Mouse (Mus musculus): ENCODE measurements around the gene Gm19426. TPM values are rescaled to one million over a fixed set of nuclear protein-coding genes. Genes with fewer than 3 reads are reported as not detected.

Gene Gm19426
- polyA plus RNA-seq, 1 experiment from 2014 or later = 10.2 TPM

DNA sequence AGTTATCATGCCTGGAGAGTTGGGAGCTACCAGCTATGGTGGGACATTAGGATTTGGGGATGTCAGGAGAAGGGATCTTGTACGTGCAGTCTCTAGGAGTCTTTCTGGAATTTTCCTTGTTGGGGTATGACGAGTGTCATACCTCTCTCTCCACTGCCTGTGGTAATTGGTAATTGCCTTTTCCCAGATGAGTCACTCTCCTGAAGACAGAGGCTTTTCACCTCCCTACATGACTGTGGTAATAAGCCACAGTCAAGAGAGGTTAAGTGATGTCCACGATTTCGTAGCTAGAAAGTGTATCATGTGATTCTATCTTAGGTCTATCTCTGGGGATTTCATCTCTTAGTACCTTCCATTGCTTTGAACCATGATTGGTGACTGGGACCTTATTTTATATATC, 29.0 kb upstream of the Gm19426 start:
- no peak for ATAC-seq (ENCODE audit: low FRiP score)
- WGBS = 87% methylated on average over 4 of the region's 4 CpGs
- H3K27ac ChIP-seq = no peak overlapping the region

DNA sequence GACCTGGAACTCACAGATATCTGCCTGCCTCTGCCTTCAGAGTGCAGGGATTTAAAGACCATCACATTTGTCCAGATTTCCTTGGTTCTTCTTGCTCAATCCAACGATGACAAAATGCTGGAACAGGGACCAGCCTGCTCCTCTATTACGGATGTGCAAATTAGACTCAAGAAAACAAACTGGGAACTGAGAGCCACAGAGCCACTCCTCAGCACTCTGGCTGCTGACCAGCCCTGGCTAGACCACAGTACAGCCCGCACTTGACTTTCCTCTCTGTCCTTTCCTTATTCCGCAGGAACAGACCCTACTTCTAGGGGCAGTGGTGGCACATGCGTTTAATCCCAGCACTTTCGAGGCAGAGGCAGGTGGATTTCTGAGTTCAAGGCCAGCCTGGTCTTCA, 27.0 kb upstream of the Gm19426 start:
- ATAC-seq (ENCODE audit: low FRiP score) = no peak
- H3K4me3 ChIP-seq (replicated peaks) = no peak overlapping the region
- H3K9ac ChIP-seq = no peak overlapping the region
- H3K36me3 ChIP-seq (replicated peaks) = no peaks in the 10 kb centered on the region
- H3K27ac ChIP-seq = no peak overlapping the region
- H3K9me3 ChIP-seq = no peaks in the 10 kb centered on the region
- WGBS = 80% methylated on average over 6 of the region's 6 CpGs
- peaks cover 18% of the 10 kb centered on the region for H3K4me1 ChIP-seq
- H3K4me2 ChIP-seq = no peak overlapping the region
- no peaks in the 10 kb centered on the region for H3K27me3 ChIP-seq

More for the DNA sequence above, 29.0 kb upstream of the Gm19426 start:
- H3K9me3 ChIP-seq = no peaks in the 10 kb centered on the region
- peaks cover 19% of the 10 kb centered on the region for H3K4me1 ChIP-seq
- H3K4me2 ChIP-seq = no peak overlapping the region
- no peak overlapping the region for H3K9ac ChIP-seq
- no peaks in the 10 kb centered on the region for H3K36me3 ChIP-seq (replicated peaks)
- no peak overlapping the region for H3K4me3 ChIP-seq (replicated peaks)
- no peaks in the 10 kb centered on the region for H3K27me3 ChIP-seq

DNA sequence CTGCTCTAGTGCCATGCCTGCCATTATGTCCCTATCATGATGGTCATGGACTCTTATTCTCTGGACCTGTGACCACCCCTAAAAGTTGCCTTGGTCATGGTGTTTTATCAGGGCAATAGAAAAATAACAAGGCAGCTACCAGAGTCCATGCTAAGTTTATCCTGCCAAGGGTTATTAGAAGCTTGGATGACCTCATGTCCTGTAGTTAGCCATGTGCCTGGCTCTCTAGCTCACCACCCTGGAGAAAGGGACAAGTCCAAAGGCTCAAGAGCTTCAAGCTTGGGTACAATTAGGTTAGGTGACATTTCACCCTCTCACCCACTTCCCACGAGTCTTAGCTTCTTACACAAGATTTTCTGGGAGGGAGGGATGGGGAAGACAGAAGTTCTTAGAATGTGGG, 19.4 kb upstream of the Gm19426 start:
- ATAC-seq (ENCODE audit: low FRiP score) = no peak
- H3K9me3 ChIP-seq = no peaks in the 10 kb centered on the region
- H3K9ac ChIP-seq = no peak overlapping the region
- no peak overlapping the region for H3K27ac ChIP-seq
- 60% methylated on average over 1 of the region's 1 CpGs for WGBS
- no peaks in the 10 kb centered on the region for H3K27me3 ChIP-seq
- H3K4me1 ChIP-seq = peaks cover 5% of the 10 kb centered on the region; the same call in 1 of the 2 replicates
- no peak overlapping the region for H3K4me3 ChIP-seq (replicated peaks)
- no peaks in the 10 kb centered on the region for H3K36me3 ChIP-seq (replicated peaks)
- no peak overlapping the region for H3K4me2 ChIP-seq

DNA sequence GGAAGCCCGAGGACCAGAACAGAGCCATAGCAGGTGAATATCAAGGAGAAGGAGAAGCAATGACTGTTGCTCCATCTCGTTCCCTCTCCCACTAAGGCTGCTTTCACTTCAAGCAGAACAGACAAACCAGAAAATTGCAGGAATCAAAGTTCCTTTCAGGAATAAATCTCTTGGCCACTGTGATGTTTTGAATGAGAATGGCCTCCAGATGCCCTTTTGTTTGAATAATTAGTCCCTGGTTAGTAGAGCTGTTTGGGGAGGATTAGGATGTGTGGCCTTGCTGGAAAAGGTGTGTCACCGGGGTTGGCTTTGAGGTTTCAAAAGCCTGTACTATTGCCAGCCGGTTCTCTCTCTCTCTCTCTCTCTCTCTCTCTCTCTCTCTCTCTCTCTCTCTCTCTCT, 18.8 kb upstream of the Gm19426 start:
- H3K36me3 ChIP-seq (replicated peaks) = no peaks in the 10 kb centered on the region
- H3K27me3 ChIP-seq = no peaks in the 10 kb centered on the region
- H3K9ac ChIP-seq = no peak overlapping the region
- H3K4me2 ChIP-seq = no peak overlapping the region
- peaks cover 5% of the 10 kb centered on the region; the same call in 1 of the 2 replicates for H3K4me1 ChIP-seq
- no peak overlapping the region for H3K27ac ChIP-seq
- no peak for ATAC-seq (ENCODE audit: low FRiP score)
- 27% methylated on average over 4 of the region's 4 CpGs for WGBS
- H3K9me3 ChIP-seq = no peaks in the 10 kb centered on the region
- H3K4me3 ChIP-seq (replicated peaks) = no peak overlapping the region

DNA sequence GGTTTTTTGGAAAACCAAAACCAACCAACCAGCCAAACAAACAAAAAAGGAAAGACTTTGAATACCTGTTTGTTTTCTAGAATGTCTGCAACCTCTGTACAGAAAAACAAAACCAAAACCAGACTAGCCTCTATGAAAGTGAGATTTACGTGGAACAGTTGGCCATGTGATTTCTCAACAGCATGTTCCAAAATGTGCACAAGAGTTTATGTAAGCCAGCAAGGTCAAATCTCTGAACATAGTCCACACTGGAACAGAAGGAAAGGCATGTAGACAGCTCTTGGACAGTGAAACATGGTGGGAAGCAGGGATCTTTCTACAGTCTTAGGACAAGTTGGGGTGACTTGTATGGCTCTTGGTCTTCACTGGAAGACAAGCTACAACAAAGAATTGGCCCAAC, 18.4 kb upstream of the Gm19426 start:
- WGBS = 91% methylated on average over 1 of the region's 1 CpGs
- Histone ChIP-seq H3K4me2 (no peak overlapping the region), H3K4me3 (replicated peaks) (no peak overlapping the region), H3K4me1 (peaks cover 5% of the 10 kb centered on the region; the same call in 1 of the 2 replicates), H3K9ac (no peak overlapping the region), H3K27me3 (no peaks in the 10 kb centered on the region), H3K9me3 (no peaks in the 10 kb centered on the region), H3K36me3 (replicated peaks) (no peaks in the 10 kb centered on the region), H3K27ac (no peak overlapping the region)
- ATAC-seq (ENCODE audit: low FRiP score) = no peak

DNA sequence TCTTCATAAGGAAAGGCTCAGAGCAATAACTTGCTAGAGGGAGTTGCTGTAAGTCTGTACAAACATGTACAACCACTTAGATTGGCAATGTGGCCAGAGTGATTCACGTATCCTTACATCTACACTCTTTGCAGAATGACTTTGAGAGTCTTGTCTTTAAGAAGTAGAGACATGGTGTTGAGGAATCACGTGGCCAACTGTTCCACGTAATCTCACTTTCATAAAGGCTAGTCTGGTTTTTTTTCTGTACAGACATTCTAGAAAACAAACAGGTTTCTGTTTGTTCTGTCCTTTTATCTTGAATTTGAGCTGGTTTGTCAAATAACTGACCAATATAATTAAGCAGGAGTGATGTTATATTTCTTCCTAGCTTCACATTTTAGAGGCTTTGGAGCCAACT, 17.9 kb upstream of the Gm19426 start:
- 92% methylated on average over 3 of the region's 3 CpGs for WGBS
- H3K9ac ChIP-seq = no peak overlapping the region
- H3K9me3 ChIP-seq = no peaks in the 10 kb centered on the region
- no peak overlapping the region for H3K4me3 ChIP-seq (replicated peaks)
- ATAC-seq (ENCODE audit: low FRiP score) = no peak
- H3K27ac ChIP-seq = no peak overlapping the region
- no peak overlapping the region for H3K4me2 ChIP-seq
- peaks cover 5% of the 10 kb centered on the region; the same call in 1 of the 2 replicates for H3K4me1 ChIP-seq
- H3K27me3 ChIP-seq = no peaks in the 10 kb centered on the region
- H3K36me3 ChIP-seq (replicated peaks) = no peaks in the 10 kb centered on the region

DNA sequence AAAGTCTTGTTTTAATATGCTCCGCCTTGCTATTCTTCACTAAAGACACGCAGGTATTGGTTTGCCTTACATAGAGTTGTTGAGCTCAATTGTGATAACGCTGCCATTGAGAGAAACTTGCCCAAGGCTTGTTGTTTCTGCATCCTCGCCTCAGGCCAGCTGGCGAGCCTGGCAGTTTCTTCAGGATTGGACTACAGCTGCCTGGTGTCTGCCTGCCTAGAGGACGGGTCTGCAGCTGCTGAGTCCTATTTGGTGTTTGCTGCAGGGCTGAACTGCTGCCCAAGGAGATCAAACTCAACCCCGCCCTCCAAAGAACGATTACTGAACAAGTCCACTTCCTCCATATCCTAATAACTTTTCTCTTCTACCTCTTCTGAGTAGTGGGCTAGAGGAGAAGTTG, 17.3 kb upstream of the Gm19426 start:
- Histone ChIP-seq H3K27me3 (no peaks in the 10 kb centered on the region), H3K4me2 (no peak overlapping the region), H3K4me3 (replicated peaks) (no peak overlapping the region), H3K9me3 (no peaks in the 10 kb centered on the region), H3K4me1 (peaks cover 5% of the 10 kb centered on the region; the same call in 1 of the 2 replicates), H3K36me3 (replicated peaks) (no peaks in the 10 kb centered on the region), H3K9ac (no peak overlapping the region), H3K27ac (no peak overlapping the region)
- WGBS = 77% methylated on average over 8 of the region's 8 CpGs
- ATAC-seq (ENCODE audit: low FRiP score) = no peak

DNA sequence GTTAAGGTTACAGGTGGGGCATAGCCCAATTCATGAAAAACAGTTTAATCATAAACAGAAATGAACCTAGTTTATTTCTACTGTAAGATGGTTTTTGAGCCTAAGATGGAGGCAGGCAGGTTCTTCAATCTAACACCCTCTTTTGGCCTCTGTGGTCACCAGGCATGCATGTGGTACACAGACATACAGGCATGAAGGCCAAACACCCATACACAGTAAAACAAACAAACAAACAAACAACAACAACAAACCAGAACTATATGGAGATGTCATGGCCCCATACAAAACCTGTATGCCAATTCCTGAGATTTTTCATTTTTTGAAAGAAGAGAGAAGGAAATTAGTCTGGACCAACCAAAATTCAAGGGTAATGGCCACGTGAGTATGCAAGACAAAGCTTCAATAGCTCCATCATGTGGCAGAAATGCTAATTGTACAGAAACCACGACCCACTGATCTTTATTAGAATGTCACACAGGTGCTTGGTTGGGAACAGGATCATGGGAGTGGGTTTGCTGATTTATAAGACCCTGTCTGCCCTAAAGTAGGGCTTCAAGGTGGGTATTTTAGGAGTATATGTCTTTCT, 15.2 kb upstream of the Gm19426 start:
- H3K36me3 ChIP-seq (replicated peaks) = no peaks in the 10 kb centered on the region
- H3K27me3 ChIP-seq = no peaks in the 10 kb centered on the region
- H3K4me2 ChIP-seq = no peak overlapping the region
- H3K4me1 ChIP-seq = peaks cover 5% of the 10 kb centered on the region; the same call in 1 of the 2 replicates
- WGBS = under 1% methylated on average over 2 of the region's 2 CpGs
- no peak overlapping the region for H3K4me3 ChIP-seq (replicated peaks)
- ATAC-seq (ENCODE audit: low FRiP score) = peak; percentile 69
- no peak overlapping the region for H3K27ac ChIP-seq
- H3K9ac ChIP-seq = no peak overlapping the region
- no peaks in the 10 kb centered on the region for H3K9me3 ChIP-seq

DNA sequence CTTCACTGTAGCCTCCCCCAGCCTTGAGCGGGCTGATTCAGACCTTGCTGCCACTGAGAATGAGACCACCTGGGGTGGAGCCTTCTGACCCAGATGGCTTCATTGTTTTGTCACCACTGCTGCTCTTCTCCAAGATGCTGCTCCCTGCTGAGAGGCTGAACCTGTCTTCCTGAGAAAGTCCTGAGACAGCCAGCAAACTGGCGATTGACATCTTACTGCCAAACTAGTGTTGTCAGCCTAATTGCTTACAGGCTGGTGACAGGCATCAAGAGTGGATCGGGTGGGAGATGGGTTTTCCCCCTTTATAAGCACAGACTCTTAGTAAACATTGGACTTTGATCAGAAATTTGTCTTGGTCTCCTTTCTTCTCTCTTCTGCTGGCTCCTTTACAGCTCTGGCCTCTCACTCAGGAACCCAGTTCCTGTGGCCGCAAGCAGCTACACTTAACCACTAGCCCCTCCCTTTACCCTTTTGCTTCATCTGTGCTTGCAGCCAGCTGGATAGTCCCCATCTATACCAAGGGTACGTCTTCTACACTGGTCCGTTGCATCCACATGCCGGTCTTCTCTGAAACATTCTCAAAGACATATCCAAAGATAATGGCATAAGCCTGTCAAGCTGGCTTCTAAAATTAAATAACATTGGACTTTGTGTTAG, 13.7 kb upstream of the Gm19426 start:
- Histone ChIP-seq H3K27ac (no peak overlapping the region), H3K4me3 (replicated peaks) (no peak overlapping the region), H3K4me1 (peaks cover 1% of the 10 kb centered on the region; the same call in 1 of the 2 replicates), H3K9ac (no peak overlapping the region), H3K36me3 (replicated peaks) (no peaks in the 10 kb centered on the region), H3K9me3 (no peaks in the 10 kb centered on the region), H3K27me3 (no peaks in the 10 kb centered on the region), H3K4me2 (no peak overlapping the region)
- WGBS = 59% methylated on average over 7 of the region's 7 CpGs
- no peak for ATAC-seq (ENCODE audit: low FRiP score)

DNA sequence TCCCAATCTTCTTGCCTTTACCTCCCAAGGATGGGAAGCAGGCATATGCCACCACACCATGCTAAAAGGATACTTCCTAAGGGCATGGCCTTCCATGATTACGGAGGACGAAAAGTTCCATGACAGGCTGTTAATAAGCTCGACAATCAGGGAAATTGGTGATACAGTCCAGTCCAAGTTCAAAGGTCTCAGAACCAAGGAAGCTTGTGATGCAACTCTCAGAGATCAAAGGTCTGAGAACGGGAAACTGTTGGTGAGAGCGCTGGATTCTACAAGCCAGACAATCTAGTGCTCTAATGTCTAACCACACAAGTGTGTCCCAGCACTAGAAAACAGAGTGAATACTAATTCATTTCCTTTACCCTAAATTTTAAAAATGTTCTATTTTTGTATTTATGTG, 12.8 kb upstream of the Gm19426 start:
- WGBS = 88% methylated on average over 5 of the region's 5 CpGs
- Histone ChIP-seq H3K4me1 (no peaks in the 10 kb centered on the region), H3K4me2 (no peak overlapping the region), H3K9me3 (no peaks in the 10 kb centered on the region), H3K27me3 (no peaks in the 10 kb centered on the region), H3K36me3 (replicated peaks) (no peaks in the 10 kb centered on the region), H3K9ac (no peak overlapping the region), H3K4me3 (replicated peaks) (no peak overlapping the region), H3K27ac (no peak overlapping the region)
- no peak for ATAC-seq (ENCODE audit: low FRiP score)

DNA sequence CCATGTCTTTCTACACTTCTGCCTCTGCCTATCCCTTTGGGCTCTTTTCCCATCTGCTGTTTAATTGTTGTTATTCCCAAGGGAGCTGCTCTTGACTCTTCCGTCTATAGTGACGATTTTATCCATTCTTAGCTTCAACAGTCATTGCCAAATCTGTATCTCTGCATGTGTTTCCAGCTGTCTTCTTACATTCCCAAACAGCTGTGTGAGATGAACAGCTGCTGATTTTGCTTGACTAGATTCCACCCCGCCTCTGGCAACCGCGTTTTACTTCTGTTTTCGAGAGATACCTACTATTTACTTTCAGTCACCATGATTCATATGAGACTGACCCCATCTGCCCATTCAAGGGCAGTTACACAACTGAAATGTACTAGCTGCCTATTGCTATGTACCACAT, 6.7 kb upstream of the Gm19426 start:
- H3K4me3 ChIP-seq (replicated peaks) = no peak overlapping the region

DNA sequence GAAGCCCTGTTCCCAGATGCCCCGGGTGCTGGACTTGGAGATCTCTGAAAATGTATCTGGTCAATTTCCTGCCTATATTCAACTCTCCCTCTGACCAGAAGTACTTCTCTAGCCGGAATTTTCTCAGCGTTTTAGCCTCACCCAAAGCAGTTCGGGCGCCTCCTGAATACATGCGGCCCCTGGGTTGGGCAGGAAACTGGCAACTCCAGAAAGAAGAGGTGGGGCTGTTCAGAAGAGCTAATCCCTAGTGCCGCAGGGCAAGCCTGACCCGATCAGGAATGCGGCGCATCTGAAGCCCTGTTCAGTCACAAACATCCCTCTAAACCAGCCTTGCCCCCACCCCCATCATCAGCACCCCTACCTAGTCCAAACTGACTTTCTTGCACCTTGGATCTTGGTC, 671 bp upstream of the Gm19426 start:
- Histone ChIP-seq H3K4me2 (peak overlapping the region; percentile 91), H3K36me3 (replicated peaks) (peaks cover 11% of the 10 kb centered on the region), H3K4me1 (peaks cover 39% of the 10 kb centered on the region), H3K4me3 (replicated peaks) (peak overlapping the region; percentile 88), H3K9me3 (no peaks in the 10 kb centered on the region), H3K27ac (peak overlapping the region; percentile 99), H3K9ac (peak overlapping the region; percentile 98), H3K27me3 (no peaks in the 10 kb centered on the region)
- WGBS = under 1% methylated on average over 10 of the region's 10 CpGs
- ATAC-seq (ENCODE audit: low FRiP score) = peak; percentile 22; the same call in 1 of the 2 replicates

More for the DNA sequence above, 6.7 kb upstream of the Gm19426 start:
- H3K27ac ChIP-seq = no peak overlapping the region
- H3K4me2 ChIP-seq = no peak overlapping the region
- no peaks in the 10 kb centered on the region for H3K4me1 ChIP-seq
- no peaks in the 10 kb centered on the region for H3K27me3 ChIP-seq
- H3K36me3 ChIP-seq (replicated peaks) = no peaks in the 10 kb centered on the region
- no peak overlapping the region for H3K9ac ChIP-seq
- no peaks in the 10 kb centered on the region for H3K9me3 ChIP-seq
- WGBS = 93% methylated on average over 6 of the region's 6 CpGs
- ATAC-seq (ENCODE audit: low FRiP score) = no peak

Data from forebrain, embryonic 12.5 days (tissue).